Mouse (Mus musculus): ENCODE measurements around the gene Rplp1.
A peak's percentile ranks its signal among the peaks of the same experiment; 100 is the strongest.

Rplp1 gene

GRCm38 (mm10) chr9:61914203-61914916 lies at the start of gene Rplp1:
Gene Rplp1 (minus strand): TSS chr9:61914542.
- ATAC-seq (ENCODE audit: insufficient number of reproducible peaks, low FRiP score, low TSS enrichment): peak; percentile 95

DNA sequence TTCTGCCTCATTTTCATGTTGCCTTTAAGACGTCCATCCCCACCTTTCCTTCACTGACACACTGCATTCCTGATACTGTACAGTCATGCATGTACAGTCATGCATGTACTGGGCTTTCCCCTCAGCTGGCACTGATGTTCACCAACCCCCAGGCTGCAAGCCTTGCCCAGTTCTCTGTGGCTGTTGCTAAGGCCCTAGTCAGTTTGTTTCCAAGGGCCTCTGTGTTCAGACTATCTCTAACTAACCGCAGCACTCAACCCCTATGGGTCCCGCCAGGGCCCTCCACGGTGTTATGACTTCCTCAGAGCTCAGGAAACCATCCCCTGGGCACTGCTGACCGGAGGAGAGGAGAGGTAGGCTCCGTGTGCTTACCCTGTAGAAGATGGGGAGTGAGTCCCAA lies 49.0 kb upstream of the Rplp1 start:
- no peak for ATAC-seq (ENCODE audit: insufficient number of reproducible peaks, low FRiP score, low TSS enrichment)

DNA sequence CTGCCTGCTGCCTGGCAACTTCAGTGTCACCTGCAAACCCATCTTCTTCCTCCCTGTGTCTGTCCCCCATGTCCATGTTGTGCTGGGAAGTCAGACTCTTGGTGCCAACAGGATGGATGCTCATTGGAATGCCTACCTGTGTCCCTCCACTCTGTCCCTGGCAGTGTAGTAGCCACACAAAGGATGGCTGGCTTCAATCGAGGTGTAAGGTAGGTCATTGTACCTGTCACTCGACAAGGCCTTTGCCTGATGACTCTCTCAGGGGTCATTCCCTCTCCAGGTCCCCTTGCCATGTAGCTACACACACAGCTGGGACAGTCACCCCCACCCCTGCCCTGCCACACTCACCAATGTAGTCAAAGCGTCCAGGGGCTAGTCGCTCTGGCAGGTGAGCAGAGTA lies 46.8 kb upstream of the Rplp1 start:
- ATAC-seq (ENCODE audit: insufficient number of reproducible peaks, low FRiP score, low TSS enrichment): no peak

DNA sequence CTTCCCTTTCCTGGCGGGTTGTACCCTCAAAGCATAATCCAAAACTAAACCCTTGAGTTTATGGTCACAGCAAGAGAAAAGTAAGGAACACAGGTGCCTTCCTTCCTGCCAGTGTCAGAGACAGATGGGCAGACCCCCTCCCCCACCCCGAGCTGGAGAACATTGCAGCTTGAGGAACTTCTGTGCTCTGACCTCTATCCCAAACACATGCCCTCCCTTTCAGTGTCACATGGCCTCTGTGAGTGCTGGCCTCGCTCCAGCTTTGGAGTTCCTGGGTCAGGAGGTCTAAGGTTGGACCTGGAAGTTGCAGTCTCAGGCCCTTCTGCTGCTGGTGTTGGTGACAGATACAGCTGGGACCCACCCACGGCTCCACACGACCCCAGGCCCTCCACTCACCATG lies 46.4 kb upstream of the Rplp1 start:
- no peak for ATAC-seq (ENCODE audit: insufficient number of reproducible peaks, low FRiP score, low TSS enrichment)

GRCm38 (mm10) chr9:61959921-61960569 lies 45.7 kb upstream of the Rplp1 start:
- no peak for ATAC-seq (ENCODE audit: insufficient number of reproducible peaks, low FRiP score, low TSS enrichment)

DNA sequence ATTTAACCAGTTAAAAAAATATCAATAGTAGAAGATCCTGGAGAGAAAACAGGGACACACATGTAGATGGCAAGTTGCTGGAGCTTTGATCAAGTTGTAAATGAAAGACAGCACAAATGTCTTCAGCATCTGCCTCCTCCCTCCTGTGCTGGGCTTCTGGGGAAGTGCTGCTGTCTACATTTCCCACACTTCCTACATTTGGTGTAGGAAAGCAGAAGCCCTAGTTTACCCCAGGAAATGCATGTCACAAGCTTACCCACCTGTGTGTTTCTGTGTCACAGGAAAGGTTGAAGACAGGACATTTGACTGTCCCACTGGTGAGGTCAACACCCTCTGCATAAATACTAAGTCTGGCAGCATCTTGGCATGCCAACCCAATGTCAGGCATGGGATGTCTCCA lies 40.4 kb upstream of the Rplp1 start:
- no peak for ATAC-seq (ENCODE audit: insufficient number of reproducible peaks, low FRiP score, low TSS enrichment)

- ATAC-seq (ENCODE audit: insufficient number of reproducible peaks, low FRiP score, low TSS enrichment): no peak
Observed at GRCm38 (mm10) chr9:61952241-61952640, 37.9 kb upstream of the Rplp1 start.

GRCm38 (mm10) chr9:61947402-61948346 lies 33.3 kb upstream of the Rplp1 start:
- peak; percentile 80 for ATAC-seq (ENCODE audit: insufficient number of reproducible peaks, low FRiP score, low TSS enrichment)

- ATAC-seq (ENCODE audit: insufficient number of reproducible peaks, low FRiP score, low TSS enrichment): peak; percentile 75; the same call in 1 of the 2 replicates
Observed at GRCm38 (mm10) chr9:61946623-61947401, 32.5 kb upstream of the Rplp1 start, which contains the start of gene Kif23. Gene Kif23 (minus strand): TSS chr9:61946774.

GRCm38 (mm10) chr9:61945973-61946611 lies 31.8 kb upstream of the Rplp1 start:
- ATAC-seq (ENCODE audit: insufficient number of reproducible peaks, low FRiP score, low TSS enrichment): peak; percentile 32; the same call in 1 of the 2 replicates

DNA sequence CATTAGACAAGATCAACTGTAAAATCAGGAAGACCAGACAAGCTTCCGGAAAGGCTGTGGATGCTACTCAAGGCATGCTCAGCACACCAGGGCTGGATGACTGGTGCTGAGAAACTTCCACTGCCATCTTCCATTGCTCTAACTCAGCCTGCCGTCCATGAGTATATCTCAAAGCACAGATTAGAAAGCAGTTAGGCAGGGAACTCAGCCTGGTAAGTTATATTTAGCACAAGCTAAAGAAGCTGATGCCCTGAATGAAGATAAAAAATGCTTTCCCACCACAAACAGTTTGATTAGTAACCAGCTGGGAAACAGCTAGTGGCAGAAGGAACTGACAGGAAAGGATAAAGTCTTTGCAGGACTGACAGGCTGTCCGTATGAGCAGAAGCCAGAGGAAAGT lies 26.7 kb upstream of the Rplp1 start:
- no peak for ATAC-seq (ENCODE audit: insufficient number of reproducible peaks, low FRiP score, low TSS enrichment)

- ATAC-seq (ENCODE audit: insufficient number of reproducible peaks, low FRiP score, low TSS enrichment): no peak
Observed at GRCm38 (mm10) chr9:61933333-61933732, 19.0 kb upstream of the Rplp1 start.

GRCm38 (mm10) chr9:61932009-61932408 lies 17.7 kb upstream of the Rplp1 start:
- ATAC-seq (ENCODE audit: insufficient number of reproducible peaks, low FRiP score, low TSS enrichment): no peak

GRCm38 (mm10) chr9:61925086-61925660 lies 10.8 kb upstream of the Rplp1 start:
- no peak for ATAC-seq (ENCODE audit: insufficient number of reproducible peaks, low FRiP score, low TSS enrichment)

GRCm38 (mm10) chr9:61920331-61920730 lies 6.0 kb upstream of the Rplp1 start:
- no peak for ATAC-seq (ENCODE audit: insufficient number of reproducible peaks, low FRiP score, low TSS enrichment)

DNA sequence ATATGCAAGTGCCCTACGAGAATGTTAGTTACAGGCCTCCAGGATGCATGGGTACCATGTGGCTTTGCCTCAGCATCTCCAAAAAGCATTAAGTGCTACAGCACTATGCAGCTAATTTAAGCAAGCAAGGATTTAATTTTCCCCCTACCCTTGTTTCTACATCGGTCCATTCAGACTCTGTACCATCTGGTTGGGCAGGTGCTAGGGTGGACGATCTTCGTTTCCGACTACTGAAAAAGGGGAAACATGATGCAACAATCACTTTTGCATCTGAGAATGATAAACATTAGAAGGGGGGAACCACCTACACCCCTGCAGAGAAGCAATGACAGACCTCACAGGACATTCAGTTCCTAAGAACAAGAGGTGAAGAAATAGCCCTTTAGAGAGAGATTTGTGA lies 5.1 kb upstream of the Rplp1 start:
- ATAC-seq (ENCODE audit: insufficient number of reproducible peaks, low FRiP score, low TSS enrichment): no peak

- no peak for ATAC-seq (ENCODE audit: insufficient number of reproducible peaks, low FRiP score, low TSS enrichment)
Observed at GRCm38 (mm10) chr9:61917436-61917835, 3.1 kb upstream of the Rplp1 start.

GRCm38 (mm10) chr9:61916986-61917385 lies 2.6 kb upstream of the Rplp1 start:
- ATAC-seq (ENCODE audit: insufficient number of reproducible peaks, low FRiP score, low TSS enrichment): no peak

GRCm38 (mm10) chr9:61915393-61916005 lies 1.2 kb upstream of the Rplp1 start:
- no peak for ATAC-seq (ENCODE audit: insufficient number of reproducible peaks, low FRiP score, low TSS enrichment)

Measured in cerebellum, adult (tissue).